Mouse (Mus musculus) gastrocnemius, adult 2 months (tissue): ENCODE measurements at regions not wholly inside any gene's neighbourhood (a gene's known extent, or its start where the extent isn't known, plus 50 kb on each side); places are given as distances from the start of the nearest gene placed in this dataset.

ENCODE experiments used
- DNase-seq: peaks from one replicate; pipeline ENCODE4 v3.0.0; 2022
- H3K27ac ChIP-seq: fragments of 200-600 bp; 2 replicates; pipeline ENCODE4 v1.8.1; 2022; ENCODE audit warnings: mild to moderate bottlenecking
- H3K4me3 ChIP-seq: fragments of 200-600 bp; 2 replicates; pipeline ENCODE4 v1.8.1; 2022; ENCODE audit warnings: mild to moderate bottlenecking, moderate library complexity
- CTCF ChIP-seq: fragments of 200-600 bp; IDR thresholded peaks from 2 replicates; pipeline ENCODE4 v1.8.1; 2022; ENCODE audit warnings: antibody characterized with exemption, mild to moderate bottlenecking, moderate library complexity
- intact Hi-C: fragments of 180-260 bp; cut with DNase I; formaldehyde crosslinking; loops from one replicate; pipeline ENCODE4 v1.15.1; 2025

DNA sequence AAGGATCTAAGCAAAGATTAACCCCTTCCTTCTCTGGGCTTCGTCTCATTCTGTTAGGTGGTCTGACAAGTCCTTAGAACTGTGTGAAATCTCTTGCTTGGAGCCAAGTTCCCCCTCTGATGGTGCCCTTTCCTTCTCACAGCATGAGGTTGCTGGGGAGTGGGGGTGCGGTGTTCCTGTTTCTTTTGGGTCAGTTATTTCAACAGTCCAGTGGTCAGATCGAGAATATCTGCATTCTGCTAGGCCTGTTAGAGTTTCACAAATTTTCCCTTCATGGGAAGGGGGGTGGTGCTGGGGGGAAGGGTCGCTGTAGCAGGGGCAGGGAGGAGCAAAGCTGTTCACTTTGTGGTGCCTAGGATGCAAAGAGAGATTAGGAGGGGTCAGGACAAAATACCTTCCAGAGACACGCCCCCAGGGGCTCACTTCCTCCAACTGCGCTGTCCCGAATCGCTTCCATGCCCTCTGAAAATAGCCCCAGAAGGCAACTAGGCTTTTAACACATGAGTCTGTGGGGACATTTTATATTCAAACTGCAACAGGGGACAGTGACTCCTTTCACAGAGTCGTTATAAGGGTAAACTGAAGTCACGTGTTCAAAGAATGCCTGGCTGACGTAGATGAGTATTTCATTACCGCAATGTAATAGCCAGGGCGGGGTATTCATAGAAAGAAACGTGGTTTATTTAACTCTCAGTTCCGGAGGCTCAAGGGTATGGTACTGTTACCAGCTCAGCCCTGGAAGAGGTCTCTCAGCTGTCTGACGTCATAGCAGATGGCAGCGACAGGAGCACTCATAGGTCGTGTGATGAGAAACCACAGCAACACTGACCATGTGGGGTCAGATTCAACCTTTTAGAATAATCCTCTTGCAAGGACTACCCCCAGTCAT, 124.5 kb upstream of the Med14 start:
- intact Hi-C loops, result no loop called here
- DNase-seq, result no peak
- Histone ChIP-seq H3K4me3 (peak overlapping the region; percentile 14), H3K27ac (no peak overlapping the region)
- no peak for TF ChIP-seq CTCF

GRCm38 (mm10) chrX:12879233-12879632, 117.4 kb upstream of the Med14 start:
- no peak for DNase-seq
- intact Hi-C loops, result loop anchor here (10.0 kb wide), 1 partner anchor 186 kb away; no protein-coding TSS in a partner anchor
- TF ChIP-seq CTCF, result no peak
- Histone ChIP-seq H3K4me3 (no peak overlapping the region), H3K27ac (no peak overlapping the region)

GRCm38 (mm10) chrX:12877506-12877905, 115.6 kb upstream of the Med14 start:
- Histone ChIP-seq H3K27ac (no peak overlapping the region), H3K4me3 (no peak overlapping the region)
- intact Hi-C loops, result loop anchor here (10.0 kb wide), 1 partner anchor 187 kb away; no protein-coding TSS in a partner anchor
- no peak for TF ChIP-seq CTCF
- DNase-seq, result no peak

GRCm38 (mm10) chrX:12873698-12874144, 111.8 kb upstream of the Med14 start:
- Histone ChIP-seq H3K4me3 (peak overlapping the region; percentile 60), H3K27ac (peak overlapping the region; percentile 69)
- peak; percentile 78 for DNase-seq
- intact Hi-C loops, result loop anchor here (1.0 to 10.0 kb wide), 2 partner anchors 33 to 191 kb away; no protein-coding TSS in a partner anchor
- peak; percentile 81 for TF ChIP-seq CTCF

- peak overlapping the region; percentile 60 for H3K4me3 ChIP-seq
- no peak for TF ChIP-seq CTCF
- peak overlapping the region; percentile 69 for H3K27ac ChIP-seq
- no peak for DNase-seq
- intact Hi-C loops, result loop anchor here (1.0 to 10.0 kb wide), 2 partner anchors 33 to 192 kb away; no protein-coding TSS in a partner anchor
Measured at GRCm38 (mm10) chrX:12873230-12873629, 111.4 kb upstream of the Med14 start.

GRCm38 (mm10) chrX:12866885-12867498, 105.1 kb upstream of the Med14 start:
- intact Hi-C loops, result no loop called here
- H3K27ac ChIP-seq, result peak overlapping the region; percentile 54
- TF ChIP-seq CTCF, result no peak
- H3K4me3 ChIP-seq, result no peak overlapping the region
- DNase-seq, result no peak

GRCm38 (mm10) chrX:12866176-12866575, 104.3 kb upstream of the Med14 start:
- Histone ChIP-seq H3K4me3 (no peak overlapping the region), H3K27ac (peak overlapping the region; percentile 69)
- peak; percentile 68 for DNase-seq
- no peak for TF ChIP-seq CTCF
- intact Hi-C loops, result no loop called here

DNA sequence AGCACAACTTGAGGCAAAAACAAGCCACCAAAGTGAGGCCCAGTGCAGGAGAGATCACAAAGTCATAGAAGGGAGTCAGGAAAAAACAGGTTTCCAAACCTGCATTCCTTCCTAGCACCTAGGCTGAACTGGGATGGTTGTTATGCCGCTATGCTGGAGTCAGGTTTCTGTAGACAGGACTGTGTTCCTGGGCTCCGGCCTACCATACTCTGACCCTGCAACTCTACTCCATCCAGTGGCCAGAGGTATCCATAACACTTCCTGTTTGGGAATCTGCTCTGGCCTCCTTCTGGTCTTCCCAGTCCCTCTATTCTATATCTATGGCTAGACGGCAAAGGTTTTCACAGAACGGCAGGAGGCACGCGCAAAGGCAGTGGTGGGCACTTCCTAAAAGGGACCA, 98.3 kb upstream of the Med14 start:
- DNase-seq, result no peak
- Histone ChIP-seq H3K27ac (peak overlapping the region; percentile 62), H3K4me3 (no peak overlapping the region)
- peak; percentile 48 for TF ChIP-seq CTCF
- intact Hi-C loops, result no loop called here

DNA sequence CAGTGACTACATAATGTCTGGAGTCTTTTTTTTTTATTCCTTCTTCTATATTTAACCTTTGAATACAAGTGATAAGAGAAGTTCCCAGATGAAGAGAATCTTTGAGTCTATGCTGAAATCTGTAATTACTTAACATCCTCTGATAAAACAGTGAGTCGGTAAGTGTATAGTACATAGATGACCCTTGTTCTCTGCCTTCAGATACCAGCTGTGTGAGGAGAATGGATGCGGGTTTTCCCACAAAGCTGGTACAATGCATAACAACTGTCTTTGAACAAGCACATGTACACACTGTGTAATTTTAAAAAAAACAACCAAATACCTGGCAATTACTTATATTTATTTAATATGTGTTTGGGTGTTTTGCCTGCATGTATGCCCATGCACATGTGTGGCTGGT, 96.9 kb upstream of the Med14 start:
- no peak overlapping the region; the same call in 1 of the 2 replicates for H3K4me3 ChIP-seq
- no peak overlapping the region; the same call in 1 of the 2 replicates for H3K27ac ChIP-seq
- no peak for DNase-seq
- intact Hi-C loops, result loop anchor here (10.0 kb wide), 1 partner anchor 314 kb away; no protein-coding TSS in a partner anchor
- no peak for TF ChIP-seq CTCF

- intact Hi-C loops, result loop anchor here (10.0 kb wide), 1 partner anchor 313 kb away; no protein-coding TSS in a partner anchor
- Histone ChIP-seq H3K27ac (peak overlapping the region; percentile 60), H3K4me3 (peak overlapping the region; percentile 57)
- no peak for DNase-seq
- TF ChIP-seq CTCF, result no peak
Measured at GRCm38 (mm10) chrX:12857881-12858755, 96.2 kb upstream of the Med14 start.

GRCm38 (mm10) chrX:12855425-12855824, 93.6 kb upstream of the Med14 start:
- no peak overlapping the region for H3K27ac ChIP-seq
- intact Hi-C loops, result loop anchor here (10.0 kb wide), 1 partner anchor 311 kb away; no protein-coding TSS in a partner anchor
- TF ChIP-seq CTCF, result no peak
- peak; percentile 71 for DNase-seq
- no peak overlapping the region for H3K4me3 ChIP-seq

DNA sequence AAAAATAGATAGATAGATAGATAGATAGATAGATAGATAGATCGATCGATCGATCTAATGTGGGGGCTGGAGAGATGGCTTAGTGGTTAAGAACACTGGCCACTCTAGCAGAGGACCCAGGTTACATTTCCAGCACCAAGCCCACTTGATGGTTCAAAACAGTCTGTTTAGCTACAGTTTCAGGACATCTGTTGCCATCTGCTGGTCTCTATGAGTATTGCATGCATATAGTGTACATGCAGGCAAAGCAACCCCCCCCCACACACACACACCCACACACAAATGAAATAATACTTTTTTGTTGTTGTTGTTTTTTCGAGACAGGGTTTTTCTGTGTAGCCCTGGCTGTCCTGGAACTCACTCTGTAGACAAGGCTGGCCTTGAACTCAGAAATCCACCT, 89.8 kb upstream of the Med14 start:
- intact Hi-C loops, result loop anchor here (5.0 to 10.0 kb wide), 2 partner anchors 174 to 307 kb away; no protein-coding TSS in a partner anchor
- no peak for DNase-seq
- Histone ChIP-seq H3K27ac (no peak overlapping the region), H3K4me3 (no peak overlapping the region)
- peak; percentile 60 for TF ChIP-seq CTCF
